Mouse (Mus musculus): ENCODE data around the gene Irak1bp1. TPM values are rescaled to one million over a fixed set of nuclear protein-coding genes. Genes with fewer than 3 reads are reported as not detected.

Gene Irak1bp1
- polyA plus RNA-seq, 1 experiment from 2014 or later, result 9.2 TPM

DNA sequence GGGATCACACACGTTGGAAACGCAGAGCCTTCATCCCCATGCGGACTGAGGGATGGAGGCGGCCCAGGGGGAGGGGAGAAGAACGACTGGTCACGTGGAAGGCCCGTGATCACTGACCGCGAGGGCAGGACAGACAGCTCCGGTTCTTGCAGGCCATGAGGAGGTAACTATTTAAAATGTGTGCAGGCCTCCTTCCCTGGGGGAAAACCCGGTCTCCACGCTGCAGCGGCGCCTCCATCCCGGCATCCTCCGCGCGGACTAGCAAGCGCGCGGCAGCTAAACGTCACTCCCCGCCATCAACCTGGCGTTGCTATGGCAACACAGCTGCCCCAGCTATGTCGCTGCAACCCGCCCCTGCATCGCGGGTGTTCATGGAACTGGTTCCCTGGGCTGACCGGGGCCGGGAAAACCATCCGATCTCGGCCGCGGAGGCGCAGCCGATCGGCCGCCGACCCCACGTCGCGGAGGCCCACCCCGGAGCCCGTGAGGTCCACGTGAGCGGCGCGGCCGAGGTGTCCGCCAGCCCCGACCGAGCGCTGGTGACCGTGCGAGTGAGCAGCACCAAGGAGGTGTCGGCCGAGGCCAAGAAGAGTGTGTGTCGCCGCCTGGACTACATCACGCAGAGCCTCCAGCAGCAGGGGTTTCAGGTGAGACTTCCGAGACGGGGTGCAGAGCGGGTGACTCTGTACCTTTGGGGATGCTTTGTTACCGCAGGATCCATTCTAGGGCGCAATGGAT lies 522 bp downstream of the Irak1bp1 start:
- Histone ChIP-seq H3K4me2 (ENCODE audit: low read depth, low read length) (peak overlapping the region; percentile 83), H3K4me1 (ENCODE audit: control insufficient read depth, insufficient read depth, low read length) (peaks cover 5% of the 10 kb centered on the region), H3K27me3 (replicated peaks; ENCODE audit: control insufficient read depth, insufficient read depth, low read length) (no peaks in the 10 kb centered on the region), H3K9me3 (ENCODE audit: control insufficient read depth, low read length) (no peaks in the 10 kb centered on the region), H3K9ac (ENCODE audit: low read depth, low read length) (peak overlapping the region; percentile 81), H3K4me3 (ENCODE audit: low read length) (peak overlapping the region; percentile 78), H3K36me3 (ENCODE audit: control insufficient read depth, insufficient read depth, low read length) (no peaks in the 10 kb centered on the region), H3K27ac (ENCODE audit: low read length) (peak overlapping the region; percentile 72)
- WGBS, result under 1% methylated on average over 64 of the region's 65 CpGs
- ATAC-seq, result peak; percentile 98

DNA sequence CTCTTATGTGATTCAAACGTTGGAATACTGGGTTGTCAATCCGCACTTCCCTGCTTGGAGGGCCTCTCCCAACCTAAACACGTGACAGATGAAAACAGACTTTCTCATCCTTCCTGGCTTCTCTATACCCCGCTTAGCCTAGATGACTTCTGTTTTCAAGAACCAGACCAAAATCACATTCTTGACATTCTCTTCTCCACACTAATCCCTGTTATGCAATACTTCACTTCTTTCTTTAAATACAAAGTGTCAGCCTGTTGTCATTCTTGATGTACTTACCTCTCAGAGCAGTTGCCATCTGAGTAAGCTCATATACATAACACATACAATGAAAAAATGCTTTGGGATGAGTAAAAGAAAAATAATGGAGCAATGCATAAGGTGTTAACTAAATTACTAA lies 2.6 kb downstream of the Irak1bp1 start:
- Histone ChIP-seq H3K4me2 (ENCODE audit: low read depth, low read length) (no peak overlapping the region), H3K9me3 (ENCODE audit: control insufficient read depth, low read length) (no peaks in the 10 kb centered on the region), H3K27ac (ENCODE audit: low read length) (no peak overlapping the region), H3K4me1 (ENCODE audit: control insufficient read depth, insufficient read depth, low read length) (peaks cover 5% of the 10 kb centered on the region), H3K4me3 (ENCODE audit: low read length) (no peak overlapping the region), H3K9ac (ENCODE audit: low read depth, low read length) (no peak overlapping the region), H3K36me3 (ENCODE audit: control insufficient read depth, insufficient read depth, low read length) (no peaks in the 10 kb centered on the region), H3K27me3 (replicated peaks; ENCODE audit: control insufficient read depth, insufficient read depth, low read length) (no peaks in the 10 kb centered on the region)
- WGBS, result 46% methylated on average over 4 of the region's 4 CpGs
- ATAC-seq, result no peak

DNA sequence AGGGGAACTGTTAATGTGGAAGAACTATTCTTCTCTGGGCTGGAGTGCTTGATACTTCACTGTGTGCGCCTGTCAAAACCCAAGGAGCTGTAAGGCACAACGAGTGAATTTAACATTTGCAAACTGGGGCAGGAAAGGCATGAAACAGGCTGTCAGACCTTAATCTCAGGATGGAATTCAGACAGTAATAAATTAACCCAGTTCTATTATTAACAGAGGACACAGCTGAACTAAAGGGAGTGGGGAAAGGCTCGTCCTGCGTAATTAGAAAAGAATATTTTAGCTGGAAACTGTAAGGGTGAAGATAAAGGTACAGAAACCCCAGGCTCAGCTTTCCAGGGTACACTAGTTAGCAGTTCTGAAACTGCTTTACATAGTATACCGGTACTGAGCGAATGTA lies 6.6 kb downstream of the Irak1bp1 start:
- H3K36me3 ChIP-seq (ENCODE audit: control insufficient read depth, insufficient read depth, low read length), result no peaks in the 10 kb centered on the region
- no peaks in the 10 kb centered on the region for H3K9me3 ChIP-seq (ENCODE audit: control insufficient read depth, low read length)
- H3K27ac ChIP-seq (ENCODE audit: low read length), result no peak overlapping the region
- H3K9ac ChIP-seq (ENCODE audit: low read depth, low read length), result no peak overlapping the region
- WGBS, result 70% methylated on average over 6 of the region's 6 CpGs
- no peak overlapping the region for H3K4me3 ChIP-seq (ENCODE audit: low read length)
- H3K4me2 ChIP-seq (ENCODE audit: low read depth, low read length), result no peak overlapping the region
- ATAC-seq, result no peak
- no peaks in the 10 kb centered on the region for H3K4me1 ChIP-seq (ENCODE audit: control insufficient read depth, insufficient read depth, low read length)
- no peaks in the 10 kb centered on the region for H3K27me3 ChIP-seq (replicated peaks; ENCODE audit: control insufficient read depth, insufficient read depth, low read length)

DNA sequence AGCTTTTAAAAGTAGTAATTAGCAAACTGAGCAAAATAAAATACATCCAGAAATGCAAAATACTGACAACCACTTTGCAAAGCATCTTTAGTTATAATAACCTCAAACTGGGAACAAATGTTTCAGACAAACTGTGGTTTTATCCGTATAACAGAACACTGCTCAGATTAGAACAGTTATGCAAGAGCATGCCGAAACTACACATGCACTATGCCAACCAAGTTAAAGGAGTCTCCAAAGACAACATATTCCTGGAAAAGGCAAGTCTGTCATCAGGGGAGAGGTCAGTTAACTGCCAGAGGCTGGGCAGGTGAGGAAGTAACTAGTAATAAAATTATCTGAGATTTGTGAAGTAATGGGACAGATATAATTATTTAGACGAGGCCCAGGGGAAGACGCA lies 13.3 kb downstream of the Irak1bp1 start:
- Histone ChIP-seq H3K27ac (ENCODE audit: low read length) (no peak overlapping the region), H3K9ac (ENCODE audit: low read depth, low read length) (no peak overlapping the region), H3K36me3 (ENCODE audit: control insufficient read depth, insufficient read depth, low read length) (no peaks in the 10 kb centered on the region), H3K4me1 (ENCODE audit: control insufficient read depth, insufficient read depth, low read length) (no peaks in the 10 kb centered on the region), H3K9me3 (ENCODE audit: control insufficient read depth, low read length) (no peaks in the 10 kb centered on the region), H3K4me2 (ENCODE audit: low read depth, low read length) (no peak overlapping the region), H3K27me3 (replicated peaks; ENCODE audit: control insufficient read depth, insufficient read depth, low read length) (no peaks in the 10 kb centered on the region), H3K4me3 (ENCODE audit: low read length) (no peak overlapping the region)
- no peak for ATAC-seq
- 88% methylated on average over 4 of the region's 4 CpGs for WGBS

DNA sequence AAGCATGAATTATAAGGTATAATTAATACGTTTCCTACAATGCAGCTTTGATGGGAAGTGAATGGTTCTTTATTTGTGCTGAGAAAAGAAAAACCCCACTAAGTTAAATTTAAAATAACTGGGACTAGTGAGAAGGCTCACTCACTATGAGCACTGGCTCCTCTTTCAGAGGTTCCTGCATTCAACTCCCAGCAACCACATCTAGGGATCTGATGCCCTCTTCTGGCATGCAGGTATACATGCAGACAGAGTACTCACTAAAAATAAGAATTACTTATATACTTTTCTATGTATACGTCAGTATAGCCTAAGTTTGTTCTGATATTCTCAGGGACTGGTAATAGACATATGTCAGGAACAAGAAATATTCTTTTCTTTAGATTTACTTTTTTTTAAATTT lies 24.7 kb downstream of the Irak1bp1 start:
- no peak overlapping the region for H3K4me2 ChIP-seq (ENCODE audit: low read depth, low read length)
- H3K9me3 ChIP-seq (ENCODE audit: control insufficient read depth, low read length), result no peaks in the 10 kb centered on the region; the same call in 1 of the 2 replicates

DNA sequence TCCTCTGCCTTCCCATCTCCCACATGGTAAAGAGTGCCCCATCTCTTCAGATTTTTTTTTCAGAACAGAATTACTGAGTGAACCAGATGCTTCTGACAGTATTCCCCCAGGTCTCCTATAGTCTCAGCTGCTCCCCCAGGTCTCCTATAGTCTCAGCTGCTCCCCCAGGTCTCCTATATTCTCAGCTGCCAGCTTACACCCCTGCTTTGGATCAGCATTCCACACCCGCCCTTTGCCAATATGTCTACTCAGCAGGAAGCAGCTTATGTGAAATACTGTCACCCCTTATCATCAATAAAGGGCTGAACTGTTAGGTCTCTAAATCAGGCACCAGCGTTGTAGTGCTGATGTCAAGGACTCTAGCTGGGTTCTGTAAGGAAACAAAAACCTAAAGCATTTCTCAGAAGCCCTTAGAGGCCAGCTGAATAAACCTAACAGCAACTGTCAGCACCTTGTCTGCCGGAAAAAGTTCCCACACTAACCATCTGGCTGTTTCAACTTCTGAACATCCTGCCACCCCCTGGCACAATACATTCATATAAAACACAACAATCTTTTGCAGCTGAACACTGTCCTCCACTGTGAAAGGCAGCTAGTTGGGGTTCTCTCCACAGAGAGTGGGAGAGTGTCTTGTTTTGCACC lies 25.8 kb downstream of the Irak1bp1 start:
- WGBS, result 38% methylated on average over 3 of the region's 3 CpGs
- Histone ChIP-seq H3K4me1 (ENCODE audit: control insufficient read depth, insufficient read depth, low read length) (no peaks in the 10 kb centered on the region), H3K4me3 (ENCODE audit: low read length) (no peak overlapping the region), H3K4me2 (ENCODE audit: low read depth, low read length) (no peak overlapping the region), H3K27ac (ENCODE audit: low read length) (no peak overlapping the region), H3K27me3 (replicated peaks; ENCODE audit: control insufficient read depth, insufficient read depth, low read length) (no peaks in the 10 kb centered on the region), H3K9me3 (ENCODE audit: control insufficient read depth, low read length) (no peaks in the 10 kb centered on the region; the same call in 1 of the 2 replicates), H3K9ac (ENCODE audit: low read depth, low read length) (no peak overlapping the region), H3K36me3 (ENCODE audit: control insufficient read depth, insufficient read depth, low read length) (no peaks in the 10 kb centered on the region)
- ATAC-seq, result no peak

More for the DNA sequence above, 24.7 kb downstream of the Irak1bp1 start:
- ATAC-seq, result no peak
- no peak overlapping the region for H3K4me3 ChIP-seq (ENCODE audit: low read length)
- no peaks in the 10 kb centered on the region for H3K27me3 ChIP-seq (replicated peaks; ENCODE audit: control insufficient read depth, insufficient read depth, low read length)
- no peaks in the 10 kb centered on the region for H3K4me1 ChIP-seq (ENCODE audit: control insufficient read depth, insufficient read depth, low read length)
- 53% methylated on average over 2 of the region's 2 CpGs for WGBS
- no peaks in the 10 kb centered on the region for H3K36me3 ChIP-seq (ENCODE audit: control insufficient read depth, insufficient read depth, low read length)
- no peak overlapping the region for H3K9ac ChIP-seq (ENCODE audit: low read depth, low read length)
- no peak overlapping the region for H3K27ac ChIP-seq (ENCODE audit: low read length)

DNA sequence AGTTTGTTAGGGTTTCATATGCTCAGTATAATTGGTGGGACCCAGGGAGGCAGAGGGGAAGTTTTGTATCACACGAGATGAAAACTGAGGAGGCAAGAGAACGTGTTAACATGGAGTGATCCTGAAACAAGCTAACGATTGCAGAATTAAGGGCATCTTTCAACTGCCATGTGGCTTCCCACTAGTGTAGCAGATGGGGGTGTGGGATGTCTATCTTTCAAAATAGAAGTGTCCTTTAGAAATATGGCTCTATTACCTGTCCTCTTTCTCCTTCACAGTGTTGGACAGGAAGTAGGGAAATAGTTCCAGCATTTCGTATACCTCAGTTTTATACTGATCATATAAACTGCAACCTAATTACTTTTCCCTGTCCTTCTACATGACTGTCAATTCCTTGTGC lies 26.9 kb downstream of the Irak1bp1 start:
- 84% methylated on average over 4 of the region's 4 CpGs for WGBS
- H3K9me3 ChIP-seq (ENCODE audit: control insufficient read depth, low read length), result no peaks in the 10 kb centered on the region; the same call in 1 of the 2 replicates
- H3K27ac ChIP-seq (ENCODE audit: low read length), result no peak overlapping the region
- ATAC-seq, result no peak
- H3K36me3 ChIP-seq (ENCODE audit: control insufficient read depth, insufficient read depth, low read length), result no peaks in the 10 kb centered on the region
- H3K27me3 ChIP-seq (replicated peaks; ENCODE audit: control insufficient read depth, insufficient read depth, low read length), result no peaks in the 10 kb centered on the region
- H3K4me3 ChIP-seq (ENCODE audit: low read length), result no peak overlapping the region
- no peaks in the 10 kb centered on the region for H3K4me1 ChIP-seq (ENCODE audit: control insufficient read depth, insufficient read depth, low read length)
- no peak overlapping the region for H3K4me2 ChIP-seq (ENCODE audit: low read depth, low read length)
- no peak overlapping the region for H3K9ac ChIP-seq (ENCODE audit: low read depth, low read length)

DNA sequence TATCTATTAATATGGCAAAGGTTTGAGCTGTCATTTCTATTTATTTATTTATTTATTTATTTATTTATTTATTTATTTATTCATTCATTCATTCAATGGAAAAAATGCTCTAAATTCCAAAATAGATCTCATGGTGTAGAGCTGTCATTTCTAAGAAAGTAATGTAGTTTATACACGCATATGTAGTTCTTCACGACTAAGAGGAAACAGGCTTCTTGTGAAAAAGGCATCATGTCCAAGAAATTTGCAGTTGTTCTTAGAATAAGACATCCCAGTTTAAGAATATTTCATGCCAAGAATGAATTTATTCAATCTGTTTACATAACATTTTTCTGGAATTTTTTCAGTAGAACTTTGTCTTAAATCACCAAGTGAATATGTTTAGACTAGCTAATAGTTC lies 31.5 kb downstream of the Irak1bp1 start:
- Histone ChIP-seq H3K9me3 (ENCODE audit: control insufficient read depth, low read length) (no peaks in the 10 kb centered on the region), H3K36me3 (ENCODE audit: control insufficient read depth, insufficient read depth, low read length) (no peaks in the 10 kb centered on the region), H3K9ac (ENCODE audit: low read depth, low read length) (no peak overlapping the region), H3K4me2 (ENCODE audit: low read depth, low read length) (no peak overlapping the region), H3K4me3 (ENCODE audit: low read length) (no peak overlapping the region), H3K4me1 (ENCODE audit: control insufficient read depth, insufficient read depth, low read length) (no peaks in the 10 kb centered on the region), H3K27me3 (replicated peaks; ENCODE audit: control insufficient read depth, insufficient read depth, low read length) (no peaks in the 10 kb centered on the region), H3K27ac (ENCODE audit: low read length) (no peak overlapping the region)
- 65% methylated on average over 2 of the region's 2 CpGs for WGBS
- peak; percentile 58; the same call in 1 of the 2 replicates for ATAC-seq

DNA sequence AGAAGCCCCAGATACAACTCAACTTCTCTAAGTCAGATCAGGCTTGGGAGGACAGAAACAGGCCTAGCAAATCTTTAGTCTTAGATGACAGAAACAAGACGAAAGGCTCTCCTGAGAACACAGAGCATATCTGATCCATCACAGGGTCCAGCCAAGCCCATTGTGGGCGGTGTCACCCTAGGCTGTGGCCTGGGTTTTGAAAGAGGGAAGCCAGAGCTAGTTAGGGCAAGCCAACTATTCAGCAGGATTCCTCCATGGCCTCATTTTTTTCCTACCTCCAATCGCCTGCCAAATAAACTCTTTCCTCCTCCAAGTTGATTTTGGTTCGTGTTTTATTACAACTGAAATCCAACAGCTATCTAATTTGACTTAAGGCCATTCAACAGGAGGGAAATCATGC lies 32.0 kb downstream of the Irak1bp1 start:
- no peaks in the 10 kb centered on the region for H3K36me3 ChIP-seq (ENCODE audit: control insufficient read depth, insufficient read depth, low read length)
- ATAC-seq, result peak; percentile 63; the same call in 1 of the 2 replicates
- H3K27ac ChIP-seq (ENCODE audit: low read length), result peak overlapping the region; percentile 39
- no peaks in the 10 kb centered on the region for H3K4me1 ChIP-seq (ENCODE audit: control insufficient read depth, insufficient read depth, low read length)
- H3K27me3 ChIP-seq (replicated peaks; ENCODE audit: control insufficient read depth, insufficient read depth, low read length), result no peaks in the 10 kb centered on the region
- 63% methylated on average over 4 of the region's 4 CpGs for WGBS
- H3K4me2 ChIP-seq (ENCODE audit: low read depth, low read length), result no peak overlapping the region
- no peak overlapping the region for H3K9ac ChIP-seq (ENCODE audit: low read depth, low read length)
- no peak overlapping the region for H3K4me3 ChIP-seq (ENCODE audit: low read length)
- no peaks in the 10 kb centered on the region for H3K9me3 ChIP-seq (ENCODE audit: control insufficient read depth, low read length)
